Mouse (Mus musculus) erythroblast, embryonic 14.5 days (primary cell): Measurements from ENCODE around the gene Trub1.

Experiments
- GATA1 ChIP-seq: IDR thresholded peaks from 2 replicates; pipeline ENCODE4 v1.6.1; 2012; ENCODE audit warnings: low read length, inconsistent platforms, mixed read lengths
- TAL1 ChIP-seq: IDR thresholded peaks from 3 replicates; pipeline ENCODE4 v1.6.1; 2012; ENCODE audit warnings: low read length, inconsistent platforms, mixed read lengths

GRCm38 (mm10) chr19:57455286-57455960, 2.7 kb downstream of the Trub1 start:
- TF ChIP-seq TAL1 (no peak), GATA1 (no peak)
